ENCODE assay signal across 21 mouse cellular contexts in the genomic region with DNA sequence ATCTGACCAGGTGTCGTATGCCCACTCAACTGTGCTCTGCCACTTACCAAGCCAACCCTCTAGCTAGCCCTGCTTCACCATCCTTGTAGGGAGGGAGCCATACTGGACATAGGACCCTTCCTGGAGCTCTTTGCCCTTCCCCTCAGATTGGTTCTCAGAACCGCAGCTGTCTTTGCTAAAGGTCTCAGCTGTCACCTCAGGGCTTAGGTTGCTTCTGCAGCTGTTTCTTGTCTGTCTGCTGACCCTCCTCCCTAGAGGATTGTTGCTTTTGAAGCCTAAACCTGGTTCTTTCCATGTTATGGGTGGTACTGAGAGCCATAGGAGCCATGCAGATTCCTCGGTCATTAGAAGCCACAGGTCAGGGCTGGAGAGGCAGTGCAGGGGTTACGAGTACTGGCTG. TPM values are rescaled to one million over a fixed set of nuclear protein-coding genes. Genes with fewer than 3 reads are reported as not detected.
A peak's percentile ranks its signal among the peaks of the same experiment; 100 is the strongest.
DNase-seq lines count a peak whose midpoint lies in the region; ATAC-seq and TF ChIP-seq lines count a peak whose summit lies in the region.
"Had no signal": no experiment of that assay in that cellular context is flagged by ENCODE, and none has a peak within 500 bp of the region (broad histone marks: within the 10 kb centered on the region; RNA-seq: fewer than 3 reads in every experiment).

No protein-coding gene starts in this region.

- H3K79me2 ChIP-seq in C2C12 (ENCODE audit: control insufficient read depth, insufficient read depth) = no peaks in the 10 kb centered on the region

- H3K9me3 ChIP-seq in kidney, embryonic 14.5 days (ENCODE audit: control insufficient read depth, low read length) = peaks cover 4% of the 10 kb centered on the region; the same call in 1 of the 2 replicates
- peaks cover 6% of the 10 kb centered on the region; the same call in 1 of the 2 replicates for H3K9me3 ChIP-seq in limb, embryonic 11.5 days (ENCODE audit: control insufficient read depth, low read length)
- no peaks in the 10 kb centered on the region for H3K9me3 ChIP-seq in limb, embryonic 10.5 days (replicated peaks)
- H3K9me3 ChIP-seq in limb, embryonic 12.5 days = peaks cover 4% of the 10 kb centered on the region; the same call in 1 of the 2 replicates
- H3K9me3 ChIP-seq: forebrain, embryonic 15.5 days; G1E; heart, embryonic 15.5 days; hindbrain, embryonic 10.5 days had no signal

- H3K27ac ChIP-seq in kidney, embryonic 14.5 days (ENCODE audit: low read depth, low read length) = no peak overlapping the region
- H3K27ac ChIP-seq in limb, embryonic 11.5 days (replicated peaks; ENCODE audit: low read depth, low read length) = no peak overlapping the region
- no peak overlapping the region for H3K27ac ChIP-seq in limb, embryonic 10.5 days
- H3K27ac ChIP-seq in limb, embryonic 12.5 days = peak overlapping the region; percentile 7; the same call in 1 of the 2 replicates
- H3K27ac ChIP-seq: forebrain, embryonic 15.5 days; heart, embryonic 15.5 days; hindbrain, embryonic 10.5 days; hindbrain, embryonic 14.5 days had no signal

- H3K79me3 ChIP-seq in C2C12 (ENCODE audit: low read depth) = no peaks in the 10 kb centered on the region

- H3K27me3 ChIP-seq in kidney, embryonic 14.5 days (ENCODE audit: control insufficient read depth, insufficient read depth, low read length) = no peaks in the 10 kb centered on the region
- no peaks in the 10 kb centered on the region for H3K27me3 ChIP-seq in limb, embryonic 11.5 days (ENCODE audit: control insufficient read depth, insufficient read depth, low read length)
- H3K27me3 ChIP-seq in limb, embryonic 10.5 days (ENCODE audit: low read depth, poor library complexity, severe bottlenecking) = no peaks in the 10 kb centered on the region
- H3K27me3 ChIP-seq in C2C12 (ENCODE audit: control insufficient read depth, insufficient read depth, insufficient read length) = no peaks in the 10 kb centered on the region
- H3K27me3 ChIP-seq in limb, embryonic 12.5 days = no peaks in the 10 kb centered on the region
- H3K27me3 ChIP-seq: forebrain, embryonic 15.5 days; heart, embryonic 15.5 days had no signal

- no peak overlapping the region for H3K4me2 ChIP-seq in kidney, embryonic 14.5 days (replicated peaks; ENCODE audit: low read depth, low read length)
- H3K4me2 ChIP-seq in limb, embryonic 11.5 days (ENCODE audit: low read depth, severe bottlenecking) = no peak overlapping the region
- no peak overlapping the region for H3K4me2 ChIP-seq in limb, embryonic 12.5 days
- H3K4me2 ChIP-seq: forebrain, embryonic 15.5 days; heart, embryonic 11.5 days; heart, embryonic 15.5 days; hindbrain, embryonic 14.5 days had no signal

- ATAC-seq in kidney, embryonic 14.5 days (ENCODE audit: low FRiP score, low TSS enrichment) = peak; percentile 63; the same call in 1 of the 2 replicates
- ATAC-seq in limb, embryonic 11.5 days (ENCODE audit: insufficient number of reproducible peaks, low FRiP score, low TSS enrichment, low read depth) = peak; percentile 48; the same call in 1 of the 2 replicates
- no peak for ATAC-seq in limb, embryonic 12.5 days (ENCODE audit: insufficient number of reproducible peaks, insufficient read depth, low FRiP score, low TSS enrichment, low read depth)
- ATAC-seq in frontal cortex, adult (ENCODE audit: low TSS enrichment) = no peak
- ATAC-seq: CD4-positive, CD25-positive, alpha-beta regulatory T cell, adult 4 months; forebrain, embryonic 15.5 days had no signal

- TF ChIP-seq CTCF in C2C12 (IDR thresholded peaks at IDR 0.05; ENCODE audit: control insufficient read depth, insufficient read depth, insufficient read length) = no peak

- no peak for DNase-seq in kidney, postnatal 36 days
- DNase-seq in limb, embryonic 11.5 days (ENCODE audit: low spot score) = no peak
- DNase-seq in limb, embryonic 10.5 days (ENCODE audit: low spot score) = no peak
- no peak for DNase-seq in frontal cortex, postnatal 25 days (ENCODE audit: low spot score in 2 of 2)
- DNase-seq: adrenal gland, adult 8-10 months; adrenal gland, postnatal 36 days; cerebellum, adult 2 months; cerebellum, postnatal 10 days; gastrocnemius, postnatal 36 days; heart, adult 18-20 months had no signal

- 44% methylated on average over 4 of the region's 4 CpGs for WGBS in kidney, embryonic 14.5 days
- WGBS in limb, embryonic 11.5 days = 76% methylated on average over 4 of the region's 4 CpGs
- WGBS in limb, embryonic 10.5 days = 84% methylated on average over 4 of the region's 4 CpGs
- WGBS in limb, embryonic 12.5 days = 73% methylated on average over 4 of the region's 4 CpGs

- no peak overlapping the region for H3K9ac ChIP-seq in kidney, embryonic 14.5 days (ENCODE audit: low read depth, low read length)
- H3K9ac ChIP-seq in limb, embryonic 11.5 days (ENCODE audit: low read length) = no peak overlapping the region
- no peak overlapping the region for H3K9ac ChIP-seq in limb, embryonic 12.5 days (replicated peaks)
- H3K9ac ChIP-seq: forebrain, embryonic 15.5 days; heart, embryonic 15.5 days; hindbrain, embryonic 14.5 days had no signal

- no peak overlapping the region for H3ac ChIP-seq in C2C12 (ENCODE audit: control insufficient read depth, insufficient read length, low read depth)

- H3K36me3 ChIP-seq in kidney, embryonic 14.5 days (ENCODE audit: control insufficient read depth, insufficient read depth, low read length) = peaks cover 9% of the 10 kb centered on the region; the same call in 1 of the 2 replicates
- peaks cover 11% of the 10 kb centered on the region for H3K36me3 ChIP-seq in limb, embryonic 11.5 days (ENCODE audit: control insufficient read depth, insufficient read depth, low read length)
- H3K36me3 ChIP-seq in limb, embryonic 10.5 days = peaks cover 64% of the 10 kb centered on the region
- H3K36me3 ChIP-seq in C2C12 (ENCODE audit: control insufficient read depth, insufficient read depth) = peaks cover 10% of the 10 kb centered on the region
- H3K36me3 ChIP-seq in limb, embryonic 12.5 days = peaks cover 75% of the 10 kb centered on the region

- no peaks in the 10 kb centered on the region for H3K4me1 ChIP-seq in kidney, embryonic 14.5 days (ENCODE audit: control insufficient read depth, insufficient read depth, low read length)
- no peaks in the 10 kb centered on the region for H3K4me1 ChIP-seq in limb, embryonic 11.5 days (ENCODE audit: control insufficient read depth, insufficient read depth, low read length)
- H3K4me1 ChIP-seq in limb, embryonic 10.5 days = no peaks in the 10 kb centered on the region
- H3K4me1 ChIP-seq in limb, embryonic 12.5 days (replicated peaks) = no peaks in the 10 kb centered on the region
- H3K4me1 ChIP-seq: forebrain, embryonic 15.5 days; heart, embryonic 15.5 days; hindbrain, embryonic 10.5 days had no signal

- H3K4me3 ChIP-seq in kidney, embryonic 14.5 days (ENCODE audit: low read length) = no peak overlapping the region
- H3K4me3 ChIP-seq in limb, embryonic 11.5 days (ENCODE audit: low read depth, low read length) = no peak overlapping the region
- H3K4me3 ChIP-seq in limb, embryonic 10.5 days = no peak overlapping the region
- H3K4me3 ChIP-seq in C2C12 (ENCODE audit: insufficient read depth, poor library complexity, severe bottlenecking) = no peak overlapping the region
- H3K4me3 ChIP-seq in limb, embryonic 12.5 days (replicated peaks) = no peak overlapping the region
- H3K4me3 ChIP-seq: forebrain, embryonic 15.5 days; heart, embryonic 15.5 days; hindbrain, embryonic 10.5 days had no signal

TF ChIP-seq in C2C12, 6 proteins besides CTCF, POLR2A, EP300 and RAD21:
- no peak for TF ChIP-seq USF1 (IDR thresholded peaks at IDR 0.05; ENCODE audit: low read depth)
- TF ChIP-seq FOSL1 (IDR thresholded peaks at IDR 0.05; ENCODE audit: insufficient read depth, low read length, poor library complexity, severe bottlenecking) = no peak
- TF ChIP-seq CEBPB (IDR thresholded peaks at IDR 0.05; ENCODE audit: low read depth) = no peak
- TF ChIP-seq MAX (IDR thresholded peaks at IDR 0.05) = no peak
- peak; percentile 96 for TF ChIP-seq MYOD1 (IDR thresholded peaks at IDR 0.05; ENCODE audit: control insufficient read depth, insufficient read length, low read depth)
- TF ChIP-seq MYOG (IDR thresholded peaks at IDR 0.05; ENCODE audit: control insufficient read depth, extremely low read depth, insufficient read length) = no peak

RNA-seq across cellular contexts. Expression of a gene that starts 34.9 kb away (rescaled TPM):
- polyA plus RNA-seq in kidney, embryonic 14.5 days (2014; fragmentation: Nextera tagmentation; extraction: Ambion mirVana) = 25.6 and 31.2 TPM in 2 replicates
- polyA plus RNA-seq in limb, embryonic 11.5 days (2014; fragmentation: Nextera tagmentation; extraction: Ambion mirVana) = 23.8 and 29.3 TPM in 2 replicates
- 46.1 and 50.7 TPM in 2 replicates for polyA plus RNA-seq in limb, embryonic 10.5 days (2016; fragmentation: Nextera tagmentation; extraction: Ambion mirVana)
- polyA plus RNA-seq in C2C12 (2012; fragmentation: generic; extraction: Trizol) = 15.9 TPM
- 43.9 and 45.0 TPM in 2 replicates for polyA plus RNA-seq in limb, embryonic 12.5 days (2016; fragmentation: Nextera tagmentation; extraction: Ambion mirVana)

RNA-seq across cellular contexts. Expression of a gene that starts 40.0 kb away (rescaled TPM):
- 7.3 and 8.6 TPM in 2 replicates for polyA plus RNA-seq in kidney, embryonic 14.5 days (2014; fragmentation: Nextera tagmentation; extraction: Ambion mirVana)
- 9.6 and 12.0 TPM in 2 replicates for polyA plus RNA-seq in limb, embryonic 11.5 days (2014; fragmentation: Nextera tagmentation; extraction: Ambion mirVana)
- 21.3 and 23.5 TPM in 2 replicates for polyA plus RNA-seq in limb, embryonic 10.5 days (2016; fragmentation: Nextera tagmentation; extraction: Ambion mirVana)
- polyA plus RNA-seq in C2C12 (2012; fragmentation: generic; extraction: Trizol) = 21.9 TPM
- 31.5 and 31.8 TPM in 2 replicates for polyA plus RNA-seq in limb, embryonic 12.5 days (2016; fragmentation: Nextera tagmentation; extraction: Ambion mirVana)

Comparison
In these comparisons a context has a peak if more than half of its experiments do, and no peak if none do; other contexts are left out.
1. ATAC-seq: peak in kidney, embryonic 14.5 days (single experiment) and limb, embryonic 11.5 days (single experiment); none in limb, embryonic 12.5 days (single experiment) and frontal cortex, adult (single experiment).